Mouse (Mus musculus): ENCODE measurements around the gene Olfr47. TPM values are rescaled to one million over a fixed set of nuclear protein-coding genes. Genes with fewer than 3 reads are reported as not detected.

Olfr47 gene
- polyA plus RNA-seq, 1 experiment from 2014 or later = not detected

Other genes with a start within 250 kb of the Olfr47 start
- gene Olfr441, start 125.2 kb upstream of the Olfr47 start, polyA plus RNA-seq (2014; fragmentation: Nextera tagmentation; extraction: Ambion mirVana) = not detected in 2 replicates
- not detected in 2 replicates for gene Olfr237-ps1, start 85.0 kb upstream of the Olfr47 start, polyA plus RNA-seq (2014; fragmentation: Nextera tagmentation; extraction: Ambion mirVana)
- gene Olfr437, start 68.2 kb upstream of the Olfr47 start, polyA plus RNA-seq (2014; fragmentation: Nextera tagmentation; extraction: Ambion mirVana) = not detected in 2 replicates
- gene Olfr13, start 59.4 kb upstream of the Olfr47 start, polyA plus RNA-seq (2014; fragmentation: Nextera tagmentation; extraction: Ambion mirVana) = not detected in 2 replicates
- gene Olfr435, start 34.4 kb upstream of the Olfr47 start, polyA plus RNA-seq (2014; fragmentation: Nextera tagmentation; extraction: Ambion mirVana) = not detected in 2 replicates
- gene Olfr434, start 18.5 kb upstream of the Olfr47 start, polyA plus RNA-seq (2014; fragmentation: Nextera tagmentation; extraction: Ambion mirVana) = not detected in 2 replicates
- gene Arhgef5, start 34.1 kb downstream of the Olfr47 start, polyA plus RNA-seq (2014; fragmentation: Nextera tagmentation; extraction: Ambion mirVana) = 12.5 and 13.7 TPM in 2 replicates
- 0.20 TPM in 1 of 2 replicates, not detected in the other for gene Nobox, start 78.0 kb downstream of the Olfr47 start, polyA plus RNA-seq (2014; fragmentation: Nextera tagmentation; extraction: Ambion mirVana)

All from kidney, embryonic 14.5 days (tissue).